Mouse (Mus musculus): ENCODE measurements around the gene Ckm.

DNA sequence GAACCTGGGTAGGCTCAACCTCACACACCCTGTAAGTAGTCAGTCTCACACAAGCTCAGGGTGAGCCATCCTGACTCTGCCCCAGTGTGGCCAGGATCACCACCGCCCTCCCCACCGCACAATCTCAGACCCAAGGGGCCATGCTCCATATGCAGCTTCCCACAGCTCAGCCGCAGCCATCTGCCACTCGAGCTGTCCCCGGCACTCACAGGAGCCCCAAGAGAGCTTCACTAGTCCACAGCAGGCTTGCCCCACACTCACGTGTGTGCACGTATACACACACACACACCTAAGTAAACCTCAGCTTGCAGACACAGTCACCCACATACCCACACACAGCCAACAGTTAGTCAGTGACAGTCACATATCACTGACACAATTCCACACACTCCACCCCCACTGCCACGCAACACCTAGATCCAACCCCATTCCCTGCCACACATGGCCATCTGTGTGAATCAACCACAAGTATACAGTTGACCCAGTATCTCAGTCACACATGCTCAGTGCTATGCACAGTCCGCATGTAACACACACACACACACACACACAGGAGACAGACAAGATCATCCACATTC, 2.0 kb upstream of the Ckm start:
- TF ChIP-seq CTCF (IDR thresholded peaks at IDR 0.05; ENCODE audit: low read depth) = no peak
- TF ChIP-seq EP300 (IDR thresholded peaks at IDR 0.05; ENCODE audit: low read depth) = no peak

All from liver, embryonic 14.5 days (tissue).